In genomic region chr10:92163851-92164647, GRCm38 (mm10) we compare ENCODE assay signal across 13 mouse cellular contexts.
DNase-seq lines count a peak whose midpoint lies in the region; ATAC-seq and TF ChIP-seq lines count a peak whose summit lies in the region.
"Had no signal": no experiment of that assay in that cellular context is flagged by ENCODE, and none has a peak within 500 bp of the region (broad histone marks: within the 10 kb centered on the region; RNA-seq: fewer than 3 reads in every experiment).

No protein-coding gene starts in this region.

- H3K27me3 ChIP-seq in forebrain, embryonic 16.5 days (replicated peaks; ENCODE audit: control insufficient read depth, insufficient read depth, low read length): 0 out of 2 replicates have a peak, but pooled peaks cover 8% of the 10 kb centered on the region
- no peaks in the 10 kb centered on the region for H3K27me3 ChIP-seq in midbrain, embryonic 11.5 days (ENCODE audit: control insufficient read depth, insufficient read depth, low read length)

- H3K4me1 ChIP-seq in forebrain, embryonic 16.5 days (replicated peaks; ENCODE audit: control insufficient read depth, insufficient read depth, low read length): peaks cover 21% of the 10 kb centered on the region
- H3K4me1 ChIP-seq in midbrain, embryonic 11.5 days (ENCODE audit: control insufficient read depth, insufficient read depth, low read length): peaks cover 6% of the 10 kb centered on the region; the same call in 1 of the 2 replicates
- H3K4me1 ChIP-seq: liver, embryonic 15.5 days had no signal

- peak overlapping the region; percentile 74 for H3K27ac ChIP-seq in forebrain, embryonic 16.5 days (ENCODE audit: low read length)
- H3K27ac ChIP-seq in midbrain, embryonic 11.5 days (ENCODE audit: low read depth, low read length): peak overlapping the region; percentile 96
- H3K27ac ChIP-seq: heart, adult 2 months; liver, embryonic 15.5 days had no signal

- peak overlapping the region; percentile 40 for H3K4me2 ChIP-seq in forebrain, embryonic 16.5 days (ENCODE audit: low read length)
- H3K4me2 ChIP-seq in midbrain, embryonic 11.5 days: peak overlapping the region; percentile 65
- H3K4me2 ChIP-seq: liver, embryonic 15.5 days had no signal

- TF ChIP-seq POLR2A in brain, embryonic 14.5 days (IDR thresholded peaks at IDR 0.05; ENCODE audit: borderline replicate concordance, extremely low read depth, insufficient read depth, insufficient read length, poor library complexity, severe bottlenecking): no peak

- no peaks in the 10 kb centered on the region for H3K36me3 ChIP-seq in forebrain, embryonic 16.5 days (ENCODE audit: control insufficient read depth, insufficient read depth)
- no peaks in the 10 kb centered on the region for H3K36me3 ChIP-seq in midbrain, embryonic 11.5 days (ENCODE audit: control insufficient read depth, insufficient read depth, low read length)
- H3K36me3 ChIP-seq: liver, embryonic 15.5 days had no signal

- no peaks in the 10 kb centered on the region for H3K9me3 ChIP-seq in forebrain, embryonic 16.5 days (ENCODE audit: control insufficient read depth, low read length)
- H3K9me3 ChIP-seq in midbrain, embryonic 11.5 days (ENCODE audit: control insufficient read depth, low read length): no peaks in the 10 kb centered on the region
- H3K9me3 ChIP-seq: liver, embryonic 15.5 days had no signal

- DNase-seq in embryo, embryonic 10.5 days (ENCODE audit: low spot score): peak; percentile 15
- DNase-seq in embryo, embryonic 11 days: no peak
- peak; percentile 71 for DNase-seq in brain, embryonic 14.5 days (ENCODE audit: low read depth)
- peak; percentile 93 for DNase-seq in midbrain, embryonic 11.5 days (ENCODE audit: low spot score, missing footprints)
- DNase-seq in Muller cell, postnatal 12 days (ENCODE audit: inconsistent ontology term): no peak
- DNase-seq in right cerebral cortex, postnatal 36 days (ENCODE audit: low spot score in 2 of 2): no peak
- DNase-seq in heart, postnatal 25 days (ENCODE audit: low spot score): no peak
- DNase-seq: adrenal gland, postnatal 25 days; cerebellum, adult 9-10 months; heart, adult 2 months had no signal

- WGBS in forebrain, embryonic 16.5 days: 16% methylated on average over 12 of the region's 12 CpGs
- 18% methylated on average over 12 of the region's 12 CpGs for WGBS in midbrain, embryonic 11.5 days

- TF ChIP-seq CTCF in brain, embryonic 14.5 days (IDR thresholded peaks at IDR 0.05; ENCODE audit: borderline replicate concordance, extremely low read depth, insufficient read depth, insufficient read length): no peak

- peak overlapping the region; percentile 56 for H3K4me3 ChIP-seq in forebrain, embryonic 16.5 days (replicated peaks; ENCODE audit: low read length)
- H3K4me3 ChIP-seq in midbrain, embryonic 11.5 days (ENCODE audit: low read depth, low read length): peak overlapping the region; percentile 60
- H3K4me3 ChIP-seq: heart, adult 2 months; liver, embryonic 15.5 days had no signal

- intact Hi-C loops in heart, postnatal 25 days (cut with DNase I): no loop called here

- peak overlapping the region; percentile 49 for H3K9ac ChIP-seq in forebrain, embryonic 16.5 days (replicated peaks; ENCODE audit: low read depth, low read length)
- peak overlapping the region; percentile 86 for H3K9ac ChIP-seq in midbrain, embryonic 11.5 days (ENCODE audit: low read length)
- H3K9ac ChIP-seq: liver, embryonic 15.5 days had no signal

- ATAC-seq in forebrain, embryonic 16.5 days: 0 out of 2 replicates have a peak, but pooled peaks have one; percentile 26
- no peak for ATAC-seq in midbrain, embryonic 11.5 days (ENCODE audit: low FRiP score)
- ATAC-seq: inflammation-experienced regulatory T-cells, adult 6 months had no signal

Comparison
In these comparisons a context has a peak if more than half of its experiments do, and no peak if none do; other contexts are left out.
1. DNase-seq: peak in embryo, embryonic 10.5 days (single experiment), brain, embryonic 14.5 days (single experiment) and midbrain, embryonic 11.5 days (single experiment); none in embryo, embryonic 11 days (single experiment), Muller cell, postnatal 12 days (single experiment), right cerebral cortex, postnatal 36 days (0 of 2) and heart, postnatal 25 days (single experiment).